Mouse (Mus musculus): ENCODE results near the gene Tmem98. TPM values are rescaled to one million over a fixed set of nuclear protein-coding genes. Genes with fewer than 3 reads are reported as not detected.
A peak's percentile ranks its signal among the peaks of the same experiment; 100 is the strongest.

Tmem98 gene
- total and polyA plus RNA-seq, 3 experiments, result 12.7 to 21.3 (median 18.4) TPM

GRCm38 (mm10) chr11:80820085-80820484, 10.1 kb downstream of the Tmem98 start (continued):
- no peak for TF ChIP-seq TBP (conservative IDR thresholded peaks at IDR 0.05; ENCODE audit: low read depth, low read length)
- TF ChIP-seq MAX (IDR thresholded peaks at IDR 0.05; ENCODE audit: low read length), result no peak

GRCm38 (mm10) chr11:80821296-80821695, 11.3 kb downstream of the Tmem98 start:
- dilution Hi-C loops (cut with MboI; ENCODE audit: extremely low pct_ligation_motif_present, extremely low pct_unique_long_range_greater_than_20kb, low sequenced_read_pairs) (no loop called here), in situ Hi-C loops (cut with MboI; ENCODE audit: low pct_ligation_motif_present, low pct_unique_long_range_greater_than_20kb, low sequenced_read_pairs) (loop anchor here (25.0 kb wide), 2 partner anchors 359 to 534 kb away; no protein-coding TSS in a partner anchor)
- Histone ChIP-seq H3K27ac (ENCODE audit: insufficient read depth, low read depth) (no peak overlapping the region), H3K79me2 (replicated peaks; ENCODE audit: control insufficient read depth, extremely low read depth, insufficient read depth, poor library complexity, severe bottlenecking) (no peaks in the 10 kb centered on the region), H3K4me3 (replicated peaks in 1 of 3; ENCODE audit: low read depth in 2 of 3, low read length in 2 of 3, poor library complexity in 1 of 3) (no peak overlapping the region), H3K4me2 (ENCODE audit: insufficient read depth, low read depth, poor library complexity, severe bottlenecking) (no peak overlapping the region), H3K36me3 (replicated peaks in 1 of 2; ENCODE audit: control insufficient read depth in 1 of 2, insufficient read depth in 1 of 2, low read length in 1 of 2) (peaks cover 0 to 23% of the 10 kb centered on the region in 2 experiments), H3K9ac (ENCODE audit: insufficient read depth, low read depth) (no peak overlapping the region), H3K4me1 (ENCODE audit: control insufficient read depth in 1 of 2, insufficient read depth in 2 of 2) (peaks cover 3 to 16% of the 10 kb centered on the region in 2 experiments; a peak in 3 of 4 replicates), H3K9me3 (replicated peaks; ENCODE audit: low read length) (no peaks in the 10 kb centered on the region), H3K27me3 (replicated peaks) (no peaks in the 10 kb centered on the region)
- DNase-seq (ENCODE audit: extremely low read depth), result no peak
- TF ChIP-seq CTCF (conservative IDR thresholded peaks at IDR 0.05 in 1 of 2, IDR thresholded peaks at IDR 0.05 in 1 of 2; ENCODE audit: low read depth in 2 of 2, low read length in 2 of 2), result peak in 1 of 2 experiments; percentile 33; a peak in 2 of 4 replicates
- TF ChIP-seq POLR2AphosphoS2 (IDR thresholded peaks at IDR 0.05; ENCODE audit: low read depth, low read length), result no peak
- TF ChIP-seq RAD21 (IDR thresholded peaks at IDR 0.05; ENCODE audit: low read depth, low read length), result peak; percentile 26

DNA sequence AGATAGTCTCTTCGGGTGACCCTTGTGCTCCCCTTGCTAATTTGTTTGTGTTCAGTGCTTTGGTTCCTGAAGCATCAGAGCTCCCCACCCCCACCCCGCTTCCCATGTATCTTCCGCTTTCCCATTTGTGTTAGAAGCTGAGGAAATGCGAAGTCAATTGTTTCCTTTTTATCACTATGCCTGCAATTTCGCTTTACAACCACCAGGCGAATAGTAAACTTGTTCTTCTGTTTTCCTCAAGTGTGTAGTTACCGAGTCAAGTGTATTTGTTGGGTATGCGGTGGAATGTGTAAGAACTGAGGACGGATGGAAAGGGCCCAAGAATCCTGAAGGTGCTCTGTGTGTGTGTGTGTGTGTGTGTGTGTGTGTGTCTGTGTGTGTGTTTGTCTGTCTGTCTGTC, 11.8 kb downstream of the Tmem98 start:
- in situ Hi-C loops (cut with MboI; ENCODE audit: low pct_ligation_motif_present, low pct_unique_long_range_greater_than_20kb, low sequenced_read_pairs) (loop anchor here (25.0 kb wide), 2 partner anchors 359 to 534 kb away; no protein-coding TSS in a partner anchor), dilution Hi-C loops (cut with MboI; ENCODE audit: extremely low pct_ligation_motif_present, extremely low pct_unique_long_range_greater_than_20kb, low sequenced_read_pairs) (no loop called here)
- H3K27me3 ChIP-seq (replicated peaks), result no peaks in the 10 kb centered on the region
- peaks cover 8 to 21% of the 10 kb centered on the region in 2 experiments; a peak in 3 of 4 replicates for H3K4me1 ChIP-seq (ENCODE audit: control insufficient read depth in 1 of 2, insufficient read depth in 2 of 2)
- no peaks in the 10 kb centered on the region for H3K79me2 ChIP-seq (replicated peaks; ENCODE audit: control insufficient read depth, extremely low read depth, insufficient read depth, poor library complexity, severe bottlenecking)
- H3K4me2 ChIP-seq (ENCODE audit: insufficient read depth, low read depth, poor library complexity, severe bottlenecking), result no peak overlapping the region
- no peak for DNase-seq (ENCODE audit: extremely low read depth)
- H3K4me3 ChIP-seq (replicated peaks in 1 of 3; ENCODE audit: low read depth in 2 of 3, low read length in 2 of 3, poor library complexity in 1 of 3), result no peak overlapping the region
- H3K36me3 ChIP-seq (replicated peaks in 1 of 2; ENCODE audit: control insufficient read depth in 1 of 2, insufficient read depth in 1 of 2, low read length in 1 of 2), result peaks cover 0 to 23% of the 10 kb centered on the region in 2 experiments
- no peaks in the 10 kb centered on the region for H3K9me3 ChIP-seq (replicated peaks; ENCODE audit: low read length)
- no peak overlapping the region for H3K27ac ChIP-seq (ENCODE audit: insufficient read depth, low read depth)
- TF ChIP-seq JUND (conservative IDR thresholded peaks at IDR 0.05; ENCODE audit: low read depth, low read length) (no peak), USF2 (conservative IDR thresholded peaks at IDR 0.05; ENCODE audit: low read depth, low read length) (no peak), SMC3 (IDR thresholded peaks at IDR 0.05; ENCODE audit: low read depth, low read length) (no peak), MXI1 (IDR thresholded peaks at IDR 0.05; ENCODE audit: low read depth, low read length) (no peak), TBP (conservative IDR thresholded peaks at IDR 0.05; ENCODE audit: low read depth, low read length) (no peak), JUN (IDR thresholded peaks at IDR 0.05; ENCODE audit: insufficient read depth, low read depth, low read length) (no peak), CHD2 (IDR thresholded peaks at IDR 0.05; ENCODE audit: low read length) (no peak), IRF4 (IDR thresholded peaks at IDR 0.05; ENCODE audit: low read depth, low read length) (no peak), ZNF384 (IDR thresholded peaks at IDR 0.05; ENCODE audit: low read depth, low read length) (no peak), RAD21 (IDR thresholded peaks at IDR 0.05; ENCODE audit: low read depth, low read length) (no peak)
- H3K9ac ChIP-seq (ENCODE audit: insufficient read depth, low read depth), result no peak overlapping the region
